Mouse (Mus musculus) layer of hippocampus, postnatal 10 days (tissue): ENCODE results near the gene Isy1. TPM values are rescaled to one million over a fixed set of nuclear protein-coding genes. Genes with fewer than 3 reads are reported as not detected.

Source experiments
- DNase-seq, 2 experiments: peaks; one replicate each; pipeline ENCODE4 v3.0.0; 2021; ENCODE audit warnings: low spot score in 2 of 2
- total RNA-seq, 2 experiments: library from RNA; stranded (reverse); gene quantifications; 2 replicates each; pipeline ENCODE4 v1.2.3; 2021

Gene Isy1
- total RNA-seq, 2 experiments from 2014 or later, result 28.4 to 35.1 TPM

GRCm38 (mm10) chr6:87850155-87850899 lies 11.7 kb upstream of the Isy1 start:
- peak; percentile 48 to 60 for DNase-seq

- no peak for DNase-seq
Observed at GRCm38 (mm10) chr6:87849780-87850154, 11.2 kb upstream of the Isy1 start.

- DNase-seq, result no peak
Observed at GRCm38 (mm10) chr6:87846813-87847212, 8.2 kb upstream of the Isy1 start.

- no peak for DNase-seq
Observed at GRCm38 (mm10) chr6:87845031-87845695, 6.6 kb upstream of the Isy1 start.

- no peak for DNase-seq
Observed at GRCm38 (mm10) chr6:87842254-87842653, 3.7 kb upstream of the Isy1 start.

DNA sequence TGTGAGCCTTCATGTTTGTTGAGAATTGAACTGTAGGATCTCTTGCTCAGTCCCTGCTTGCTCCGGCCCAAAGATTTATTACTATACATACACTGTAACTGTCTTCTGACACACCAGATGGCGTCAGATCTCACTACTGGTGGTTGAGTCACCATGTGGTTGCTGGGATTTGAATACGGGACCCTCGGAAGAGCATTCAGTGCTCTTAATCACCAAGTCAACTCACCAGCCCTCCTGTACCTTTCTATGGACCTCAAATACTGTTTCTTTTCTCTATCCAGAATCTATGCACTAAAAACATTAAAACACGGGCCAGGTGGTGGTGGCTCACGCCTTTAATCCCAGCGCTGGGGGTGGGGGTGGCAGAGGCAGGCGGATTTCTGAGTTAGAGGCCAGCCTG lies 3.0 kb upstream of the Isy1 start:
- no peak for DNase-seq

DNA sequence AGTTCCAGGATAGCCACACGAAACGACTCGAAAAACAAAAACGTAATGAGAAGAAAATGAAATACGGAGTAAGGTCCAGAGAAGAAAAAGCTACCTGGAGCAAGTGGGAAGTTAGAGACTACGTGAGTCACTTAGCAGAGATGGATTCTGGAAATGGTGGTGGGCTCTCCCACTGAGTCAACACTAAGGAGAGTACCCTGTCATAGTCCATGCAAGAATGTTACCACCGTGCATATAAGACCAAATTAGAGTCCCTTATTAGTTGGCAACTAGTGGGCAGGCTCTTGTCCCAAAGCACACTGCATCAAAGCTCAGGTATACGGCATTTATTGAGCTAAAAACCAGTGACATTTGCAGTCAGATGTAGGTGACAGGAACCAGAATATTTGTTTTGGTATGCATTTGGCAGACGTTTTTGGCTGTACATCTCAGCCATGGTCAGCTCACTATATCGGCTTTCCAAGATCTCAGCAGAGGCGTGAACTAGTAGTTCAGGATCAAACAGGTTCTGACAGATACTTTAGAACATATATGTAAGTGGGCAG lies 1.3 kb upstream of the Isy1 start:
- DNase-seq, result no peak

- DNase-seq, result no peak
Observed at GRCm38 (mm10) chr6:87835695-87836094, 2.9 kb downstream of the Isy1 start, which contains the start of gene Gm45140. Gene Gm45140 (minus strand): TSS chr6:87835795.

- no peak for DNase-seq
Observed at GRCm38 (mm10) chr6:87820366-87820765, 18.2 kb downstream of the Isy1 start.

GRCm38 (mm10) chr6:87814486-87814885 lies 24.1 kb downstream of the Isy1 start:
- no peak for DNase-seq

DNA sequence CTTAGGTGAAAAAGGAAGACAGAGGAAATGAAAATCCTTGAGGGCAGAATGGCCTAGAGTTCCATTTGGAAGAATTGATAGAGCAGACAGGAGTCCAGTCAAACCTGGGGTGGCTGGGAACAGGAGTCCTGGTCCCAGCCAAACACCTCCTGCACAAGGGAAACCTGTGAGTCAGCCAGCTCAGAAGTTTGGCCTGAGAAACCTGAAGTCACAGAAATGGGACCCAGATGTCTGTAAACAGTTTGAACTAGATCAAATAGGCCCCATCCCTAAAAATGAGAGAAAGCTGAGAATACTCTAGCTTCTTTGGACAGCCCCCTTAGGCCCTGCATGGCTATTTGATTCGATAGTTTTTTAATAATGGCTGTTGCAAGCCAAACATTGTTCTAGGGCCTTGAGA lies 25.9 kb downstream of the Isy1 start:
- no peak for DNase-seq

DNA sequence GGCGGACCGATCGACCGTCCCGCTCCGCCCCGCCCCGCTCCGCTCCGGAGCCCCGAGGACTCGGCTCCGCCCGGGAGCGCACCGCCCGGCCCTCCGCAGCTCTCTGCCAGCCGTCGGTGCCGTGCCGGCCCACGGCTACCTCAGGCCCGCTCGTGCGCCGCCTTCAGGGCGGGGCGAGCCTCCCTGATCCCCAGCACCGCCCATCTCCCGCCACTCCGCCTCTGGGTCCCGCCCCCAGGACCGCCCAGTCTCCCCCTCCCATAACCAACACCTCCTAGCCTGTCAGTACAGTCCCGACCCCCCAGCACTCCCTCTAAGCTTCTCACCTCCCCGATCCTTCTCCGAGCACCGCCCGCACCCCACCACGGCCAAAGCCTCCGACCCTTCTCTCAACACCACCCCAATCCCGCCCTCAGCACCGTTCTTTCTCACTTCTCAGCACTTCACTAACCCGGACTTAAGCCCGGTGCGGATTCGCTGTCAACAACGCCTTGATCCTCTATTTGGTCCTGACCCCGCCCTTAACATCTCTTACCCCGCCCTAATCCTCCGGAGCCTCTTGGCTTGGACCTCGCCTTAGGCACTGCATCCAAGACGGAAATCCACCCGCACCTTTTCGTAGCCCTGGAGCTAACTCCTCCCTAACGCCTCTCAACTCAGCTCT lies 26.8 kb downstream of the Isy1 start, which contains the start of gene Rab43:
Rab43 (minus strand) TSS at position 490 of the 664 bp plus-strand sequence.
- DNase-seq, result peak; percentile 88 to 92

DNA sequence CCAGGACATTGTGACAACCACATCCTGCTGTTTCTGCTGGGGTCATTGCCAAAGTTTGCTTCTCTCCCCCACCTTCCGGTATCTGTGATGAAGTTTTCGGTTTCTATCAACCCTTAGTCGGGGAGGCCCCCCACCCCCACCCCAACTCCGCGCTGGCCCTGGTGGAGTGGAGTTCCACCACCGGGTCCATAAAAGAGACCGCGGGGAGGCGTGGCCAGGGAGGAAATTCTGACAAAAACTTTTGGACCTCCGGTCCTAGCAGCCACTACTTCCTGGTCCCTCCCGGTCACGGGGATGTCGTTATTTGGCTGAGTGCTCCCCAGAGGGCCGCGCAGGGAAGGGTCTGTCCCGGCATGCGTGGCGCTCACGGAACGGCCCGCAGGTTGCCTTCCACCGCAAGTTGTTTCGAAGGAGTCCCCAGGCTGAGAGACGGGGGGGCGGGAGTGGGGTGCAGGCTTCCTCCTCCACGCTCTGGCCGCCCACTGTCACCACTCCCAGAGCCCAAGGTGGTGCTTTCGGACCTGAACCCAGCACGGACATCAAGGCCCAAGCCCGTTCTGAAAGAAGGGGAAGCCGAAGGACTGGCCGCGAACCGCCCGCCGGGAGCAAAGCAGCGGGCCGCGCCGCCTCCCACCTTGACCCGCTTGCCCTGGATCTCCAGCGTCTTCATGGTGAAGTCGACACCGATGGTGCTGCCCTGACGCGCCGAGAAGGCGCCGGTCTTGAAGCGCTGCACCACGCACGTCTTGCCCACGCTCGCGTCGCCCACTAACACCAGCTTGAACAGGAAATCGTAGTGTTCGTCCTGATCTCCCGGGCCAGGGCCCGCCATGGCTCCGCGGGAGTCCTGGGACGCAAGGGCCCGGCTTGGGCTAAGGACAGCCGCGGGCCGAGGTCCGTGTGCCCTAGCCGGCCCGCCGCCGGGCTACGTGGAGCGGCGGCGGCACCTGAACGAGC lies 27.6 kb downstream of the Isy1 start:
- peak; percentile 54 to 57 for DNase-seq

- no peak for DNase-seq
Observed at GRCm38 (mm10) chr6:87810311-87810710, 28.3 kb downstream of the Isy1 start.

GRCm38 (mm10) chr6:87809651-87810161 lies 28.9 kb downstream of the Isy1 start:
- DNase-seq, result no peak

DNA sequence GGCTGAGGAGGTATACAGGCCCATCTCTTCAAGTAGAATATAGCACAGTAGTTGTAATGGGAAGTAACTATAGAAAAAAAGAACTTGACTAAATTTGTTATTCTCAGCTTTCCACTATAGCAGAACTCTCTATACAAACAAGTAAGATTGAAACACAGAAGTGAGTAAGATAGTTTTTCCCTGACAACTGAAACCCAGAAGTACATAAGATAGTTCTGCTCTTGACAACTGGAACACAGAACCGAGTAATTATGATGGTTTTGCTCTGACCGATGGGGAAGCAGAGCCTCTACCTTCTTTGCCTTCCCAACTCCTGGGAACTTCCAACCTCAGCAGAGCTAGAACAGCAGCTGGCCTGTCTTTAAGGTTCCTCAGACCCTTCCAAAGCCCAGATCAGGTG lies 29.5 kb downstream of the Isy1 start:
- DNase-seq, result no peak

GRCm38 (mm10) chr6:87808521-87808920 lies 30.1 kb downstream of the Isy1 start:
- no peak for DNase-seq

DNA sequence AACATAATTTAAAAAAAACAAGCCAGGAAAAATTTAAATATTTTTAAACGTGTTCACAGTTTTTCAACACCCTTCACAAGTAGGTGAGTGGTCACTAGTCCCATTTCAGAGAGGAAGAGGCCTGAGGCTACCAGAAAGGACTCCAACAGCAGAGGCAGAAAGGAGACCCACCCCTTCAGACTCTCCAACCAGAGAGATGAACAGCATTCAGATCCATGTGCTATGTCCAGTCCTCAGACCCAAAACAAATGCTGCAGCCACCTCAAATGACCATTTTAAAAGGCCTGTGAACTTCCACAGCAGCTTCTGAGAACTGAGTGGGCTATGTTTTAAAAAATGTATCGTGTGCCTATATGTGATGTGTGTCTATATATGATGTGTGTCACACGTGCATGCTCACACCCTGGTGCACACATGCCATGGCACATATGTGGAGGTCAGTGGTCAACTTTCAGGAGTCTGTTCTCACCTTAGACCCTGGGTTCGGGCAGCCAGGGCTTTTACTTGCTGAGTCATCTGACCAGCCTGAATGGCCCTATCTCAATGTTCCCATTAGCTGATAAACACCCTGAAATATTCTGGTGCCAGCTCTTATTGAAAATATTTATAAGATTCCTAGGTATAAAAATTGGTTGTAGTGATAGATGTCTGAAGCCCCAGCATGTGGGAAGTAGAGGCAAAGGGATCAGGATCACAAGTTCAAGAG lies 30.7 kb downstream of the Isy1 start:
- DNase-seq, result no peak

- no peak for DNase-seq
Observed at GRCm38 (mm10) chr6:87806857-87807256, 31.7 kb downstream of the Isy1 start.

DNA sequence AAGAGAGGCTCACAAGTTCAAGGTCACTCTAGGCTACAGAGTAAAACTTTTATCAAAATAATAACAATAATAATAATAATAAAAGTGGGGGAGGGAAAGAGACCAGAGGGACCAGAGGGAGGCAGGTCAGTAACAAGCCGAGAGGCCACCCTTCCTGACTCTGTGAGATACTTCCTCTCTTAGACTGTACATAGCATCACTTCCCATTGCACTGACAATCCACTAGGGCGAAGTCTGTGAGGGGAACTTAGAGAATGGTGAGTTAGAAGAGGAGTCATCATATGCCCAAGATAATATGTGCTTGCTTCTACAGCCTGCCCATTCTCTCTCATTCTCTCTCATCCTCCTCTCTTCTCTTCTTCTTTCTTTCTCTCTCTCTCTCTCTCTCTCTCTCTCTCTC lies 32.6 kb downstream of the Isy1 start:
- DNase-seq, result no peak
